Mouse (Mus musculus) left cerebral cortex, adult 2 months (tissue): ENCODE measurements around the gene Sh3tc1. TPM values are rescaled to one million over a fixed set of nuclear protein-coding genes. Genes with fewer than 3 reads are reported as not detected.

Experiments
- DNase-seq, 2 experiments: peaks; one replicate each; pipeline ENCODE4 v3.0.0; 2021 to 2022; ENCODE audit warnings: low spot score in 2 of 2, mixed read lengths in 1 of 2; ENCODE audit errors: extremely low spot score in 1 of 2
- H3K27ac ChIP-seq: fragments of 200-600 bp; 2 replicates; pipeline ENCODE4 v1.8.1; 2022
- H3K4me3 ChIP-seq: fragments of 200-600 bp; 2 replicates; pipeline ENCODE4 v1.8.1; 2022
- CTCF ChIP-seq: fragments of 200-600 bp; IDR thresholded peaks from 2 replicates; pipeline ENCODE4 v1.8.1; 2022; ENCODE audit warnings: antibody characterized with exemption, mild to moderate bottlenecking, moderate library complexity
- intact Hi-C: fragments of 180-260 bp; cut with DNase I; formaldehyde crosslinking; loops from one replicate; pipeline ENCODE4 v1.15.1; 2025
- total RNA-seq, 2 experiments: library from RNA; stranded (reverse); gene quantifications; 2 replicates each; pipeline ENCODE4 v1.2.3; 2021

Gene Sh3tc1
- total RNA-seq, 2 experiments from 2014 or later = 2.4 to 4.3 TPM

DNA sequence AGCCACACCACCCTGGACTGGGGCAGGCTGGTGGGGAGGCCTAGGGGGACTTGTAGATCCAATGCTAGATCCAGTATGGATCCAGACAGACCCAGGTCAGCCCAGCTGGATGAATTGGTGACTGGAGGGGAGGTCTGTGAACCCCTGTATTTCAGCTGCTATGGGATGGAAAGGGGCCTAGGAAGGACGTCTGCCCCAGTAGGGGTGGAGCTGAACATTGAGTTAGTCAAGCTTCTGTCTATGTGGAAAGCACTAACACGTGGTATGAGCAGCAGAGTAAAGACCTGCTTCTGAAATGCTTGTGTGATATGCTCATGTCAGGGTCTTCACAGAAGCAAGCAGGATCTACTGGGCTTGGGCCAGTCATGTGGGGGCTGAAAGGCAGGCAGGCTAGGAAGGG, 91.6 kb downstream of the Sh3tc1 start:
- DNase-seq = no peak
- no peak for TF ChIP-seq CTCF
- intact Hi-C loops = no loop called here
- Histone ChIP-seq H3K27ac (no peak overlapping the region), H3K4me3 (no peak overlapping the region)

DNA sequence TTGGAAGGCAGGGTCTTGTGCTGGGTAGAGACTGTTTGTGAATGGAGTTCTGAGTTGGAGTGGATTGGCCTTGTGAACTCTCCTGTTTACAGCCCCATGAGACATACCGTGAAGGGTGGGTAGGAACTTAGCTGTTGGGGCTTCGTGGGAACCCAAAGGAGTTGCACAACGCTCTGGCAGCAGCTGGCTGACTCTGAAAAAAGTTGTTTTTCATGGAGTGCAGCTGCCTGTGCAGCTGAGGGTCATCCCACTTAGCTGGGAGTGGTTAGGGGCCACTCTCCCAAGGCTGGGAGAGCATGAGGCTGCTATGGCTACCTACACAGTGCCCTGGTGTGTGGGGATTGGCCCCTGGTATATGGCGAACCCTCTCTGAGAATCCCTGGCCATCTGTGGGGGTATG, 92.2 kb downstream of the Sh3tc1 start:
- intact Hi-C loops = no loop called here
- Histone ChIP-seq H3K27ac (no peak overlapping the region), H3K4me3 (no peak overlapping the region)
- no peak for DNase-seq
- no peak for TF ChIP-seq CTCF

Other genes starting within 250 kb of the Sh3tc1 start
- gene Cpz, start 214.3 kb downstream of the Sh3tc1 start, total RNA-seq = under 1 TPM in 1 of 2 experiments, not detected in 1; 0.14 TPM
- gene Trmt44, start 164.9 kb downstream of the Sh3tc1 start, total RNA-seq = 1 to 10 TPM; 9.4 to 9.6 TPM
- gene Acox3, start 156.9 kb downstream of the Sh3tc1 start, total RNA-seq = 10 to 100 TPM; 31.6 to 32.0 TPM
- gene Htra3, start 60.2 kb downstream of the Sh3tc1 start, total RNA-seq = 1 to 10 TPM; 5.9 TPM
- 100 to 1,000 TPM; 191 to 208 TPM for gene Ablim2, start 17.9 kb upstream of the Sh3tc1 start, total RNA-seq
- gene Afap1, start 153.3 kb upstream of the Sh3tc1 start, total RNA-seq = 10 to 100 TPM; 28.8 to 31.5 TPM